9 mouse cellular contexts compared by ENCODE assay signal in the genomic region with DNA sequence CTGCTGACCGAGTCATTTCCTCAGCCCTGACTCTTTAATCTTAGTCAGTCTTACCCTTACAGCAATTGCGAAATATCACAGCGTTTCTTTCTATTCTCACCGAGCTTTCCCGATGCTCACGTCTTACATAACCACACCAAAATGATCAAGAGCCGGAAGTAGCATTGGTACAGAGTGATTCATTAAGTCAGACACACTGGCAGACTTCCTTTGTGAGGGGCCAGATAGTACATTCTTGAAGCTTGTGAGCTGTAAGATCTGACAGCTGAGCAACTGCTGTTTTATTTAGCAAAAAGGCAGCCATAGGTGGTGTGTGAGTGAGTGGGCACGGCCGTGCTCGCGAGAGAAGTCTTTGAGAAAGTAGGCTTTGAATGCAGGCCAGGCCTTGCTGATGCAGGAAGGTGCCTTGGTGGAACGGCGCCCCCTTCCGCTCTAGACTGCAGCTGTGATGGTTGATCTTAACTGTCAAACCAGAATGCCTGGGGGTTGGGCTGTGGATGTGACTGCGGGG. TPM values are rescaled to one million over a fixed set of nuclear protein-coding genes. Genes with fewer than 3 reads are reported as not detected.
DNase-seq lines count a peak whose midpoint lies in the region; ATAC-seq lines count a peak whose summit lies in the region.
"Had no signal": no experiment of that assay in that cellular context is flagged by ENCODE, and none has a peak within 500 bp of the region (broad histone marks: within the 10 kb centered on the region; RNA-seq: fewer than 3 reads in every experiment).

No protein-coding gene starts in this region.

- no peaks in the 10 kb centered on the region for H3K27me3 ChIP-seq in heart, embryonic 12.5 days (replicated peaks)
- no peaks in the 10 kb centered on the region for H3K27me3 ChIP-seq in liver, embryonic 12.5 days (replicated peaks)
- H3K27me3 ChIP-seq in forebrain, embryonic 13.5 days = no peaks in the 10 kb centered on the region
- no peaks in the 10 kb centered on the region for H3K27me3 ChIP-seq in hindbrain, embryonic 16.5 days (replicated peaks; ENCODE audit: control insufficient read depth, insufficient read depth, low read length)
- H3K27me3 ChIP-seq: hindbrain, embryonic 15.5 days had no signal

- H3K36me3 ChIP-seq in heart, embryonic 12.5 days = peaks cover 30% of the 10 kb centered on the region
- peaks cover 54% of the 10 kb centered on the region for H3K36me3 ChIP-seq in liver, embryonic 12.5 days
- peaks cover 49% of the 10 kb centered on the region for H3K36me3 ChIP-seq in forebrain, embryonic 13.5 days (ENCODE audit: poor library complexity, severe bottlenecking)
- peaks cover 10% of the 10 kb centered on the region; the same call in 1 of the 2 replicates for H3K36me3 ChIP-seq in hindbrain, embryonic 16.5 days (ENCODE audit: control insufficient read depth, insufficient read depth, low read length)
- H3K36me3 ChIP-seq: hindbrain, embryonic 15.5 days had no signal

- peak; percentile 90 for ATAC-seq in CD4-positive, CD25-positive, alpha-beta regulatory T cell, adult 4 months
- no peak for ATAC-seq in heart, embryonic 12.5 days (ENCODE audit: insufficient number of reproducible peaks, low FRiP score)
- ATAC-seq in liver, embryonic 12.5 days = peak; percentile 45
- ATAC-seq in forebrain, embryonic 13.5 days = no peak
- ATAC-seq in hindbrain, embryonic 16.5 days = no peak

- H3K4me1 ChIP-seq in heart, embryonic 12.5 days (replicated peaks) = peaks cover 25% of the 10 kb centered on the region
- H3K4me1 ChIP-seq in liver, embryonic 12.5 days = peaks cover 40% of the 10 kb centered on the region
- no peaks in the 10 kb centered on the region for H3K4me1 ChIP-seq in forebrain, embryonic 13.5 days
- H3K4me1 ChIP-seq in hindbrain, embryonic 16.5 days (ENCODE audit: control insufficient read depth, insufficient read depth, low read depth, low read length) = no peaks in the 10 kb centered on the region
- H3K4me1 ChIP-seq: hindbrain, embryonic 15.5 days had no signal

- DNase-seq in ZHBTc4 (ENCODE audit: low read depth, low spot score) = peak; percentile 75
- DNase-seq in right cerebral cortex, adult 2 months (ENCODE audit: low spot score in 2 of 2) = peak; percentile 76 to 78
- no peak for DNase-seq in urinary bladder, postnatal 25 days (ENCODE audit: low spot score)

- no peak overlapping the region for H3K9ac ChIP-seq in heart, embryonic 12.5 days
- no peak overlapping the region for H3K9ac ChIP-seq in liver, embryonic 12.5 days
- no peak overlapping the region for H3K9ac ChIP-seq in forebrain, embryonic 13.5 days
- no peak overlapping the region for H3K9ac ChIP-seq in hindbrain, embryonic 16.5 days (ENCODE audit: low read depth, low read length)
- H3K9ac ChIP-seq: hindbrain, embryonic 15.5 days had no signal

- H3K4me2 ChIP-seq in heart, embryonic 12.5 days = peak overlapping the region; percentile 1; the same call in 1 of the 2 replicates
- H3K4me2 ChIP-seq in liver, embryonic 12.5 days = no peak overlapping the region
- H3K4me2 ChIP-seq in forebrain, embryonic 13.5 days = no peak overlapping the region
- H3K4me2 ChIP-seq in hindbrain, embryonic 16.5 days (ENCODE audit: low read length) = no peak overlapping the region
- H3K4me2 ChIP-seq: hindbrain, embryonic 15.5 days had no signal

- H3K9me3 ChIP-seq in heart, embryonic 12.5 days (replicated peaks) = no peaks in the 10 kb centered on the region
- H3K9me3 ChIP-seq in liver, embryonic 12.5 days (replicated peaks) = no peaks in the 10 kb centered on the region
- no peaks in the 10 kb centered on the region for H3K9me3 ChIP-seq in forebrain, embryonic 13.5 days (replicated peaks)
- no peaks in the 10 kb centered on the region for H3K9me3 ChIP-seq in hindbrain, embryonic 16.5 days (ENCODE audit: control insufficient read depth, low read length)
- H3K9me3 ChIP-seq: hindbrain, embryonic 15.5 days had no signal

- H3K4me3 ChIP-seq in heart, embryonic 12.5 days = no peak overlapping the region
- no peak overlapping the region for H3K4me3 ChIP-seq in liver, embryonic 12.5 days
- H3K4me3 ChIP-seq in forebrain, embryonic 13.5 days = no peak overlapping the region
- no peak overlapping the region for H3K4me3 ChIP-seq in hindbrain, embryonic 16.5 days (ENCODE audit: low read length)
- H3K4me3 ChIP-seq: hindbrain, embryonic 15.5 days had no signal

- whole genome bisulfite sequencing in heart, embryonic 12.5 days = 52% methylated on average over 15 of the region's 15 CpGs
- 22% methylated on average over 15 of the region's 15 CpGs for WGBS in liver, embryonic 12.5 days (ENCODE audit: insufficient replicate concordance)
- 79% methylated on average over 15 of the region's 15 CpGs for WGBS in forebrain, embryonic 13.5 days
- WGBS in hindbrain, embryonic 16.5 days = 74% methylated on average over 15 of the region's 15 CpGs

- H3K27ac ChIP-seq in heart, embryonic 12.5 days (ENCODE audit: poor library complexity, severe bottlenecking) = peak overlapping the region; percentile 84
- H3K27ac ChIP-seq in liver, embryonic 12.5 days = 0 out of 2 replicates have a peak overlapping the region, but pooled peaks have one; percentile 13
- no peak overlapping the region for H3K27ac ChIP-seq in forebrain, embryonic 13.5 days
- no peak overlapping the region for H3K27ac ChIP-seq in hindbrain, embryonic 16.5 days (ENCODE audit: low read depth, low read length)
- H3K27ac ChIP-seq: hindbrain, embryonic 15.5 days had no signal

RNA-seq across cellular contexts. Expression of gene Por, which starts 32.9 kb away (rescaled TPM):
- 10 to 100 TPM; 28.9 to 69.0 TPM for polyA plus RNA-seq in CD4-positive, CD25-positive, alpha-beta regulatory T cell, adult 4 months (2017; shearing (Covaris generic))
- polyA plus RNA-seq in heart, embryonic 12.5 days (2016; fragmentation: Nextera tagmentation; extraction: Ambion mirVana) = 50.6 and 54.0 TPM in 2 replicates
- 34.7 and 36.6 TPM in 2 replicates for polyA plus RNA-seq in liver, embryonic 12.5 days (2016; fragmentation: Nextera tagmentation; extraction: Ambion mirVana)
- polyA plus RNA-seq in forebrain, embryonic 13.5 days (2015; fragmentation: Nextera tagmentation; extraction: Ambion mirVana) = 102 and 121 TPM in 2 replicates
- polyA plus RNA-seq in hindbrain, embryonic 16.5 days (2015; fragmentation: Nextera tagmentation; extraction: Ambion mirVana) = 101 and 108 TPM in 2 replicates

RNA-seq across cellular contexts. Expression of gene Tmem120a, which starts 41.5 kb away (rescaled TPM):
- polyA plus RNA-seq in CD4-positive, CD25-positive, alpha-beta regulatory T cell, adult 4 months (2017; shearing (Covaris generic)) = 10 to 100 TPM; 40.0 to 52.4 TPM
- polyA plus RNA-seq in heart, embryonic 12.5 days (2016; fragmentation: Nextera tagmentation; extraction: Ambion mirVana) = 34.5 and 35.8 TPM in 2 replicates
- 17.4 and 21.5 TPM in 2 replicates for polyA plus RNA-seq in liver, embryonic 12.5 days (2016; fragmentation: Nextera tagmentation; extraction: Ambion mirVana)
- 67.0 and 69.7 TPM in 2 replicates for polyA plus RNA-seq in forebrain, embryonic 13.5 days (2015; fragmentation: Nextera tagmentation; extraction: Ambion mirVana)
- 90.3 and 93.5 TPM in 2 replicates for polyA plus RNA-seq in hindbrain, embryonic 16.5 days (2015; fragmentation: Nextera tagmentation; extraction: Ambion mirVana)

Comparison
In these comparisons a context has a peak if more than half of its experiments do, and no peak if none do; other contexts are left out.
1. ATAC-seq: peak in CD4-positive, CD25-positive, alpha-beta regulatory T cell, adult 4 months (single experiment) and liver, embryonic 12.5 days (single experiment); none in heart, embryonic 12.5 days (single experiment), forebrain, embryonic 13.5 days (single experiment) and hindbrain, embryonic 16.5 days (single experiment).
2. H3K27ac ChIP-seq: peak in heart, embryonic 12.5 days (single experiment) and liver, embryonic 12.5 days (single experiment); none in forebrain, embryonic 13.5 days (single experiment) and hindbrain, embryonic 16.5 days (single experiment).